Mouse (Mus musculus): ENCODE measurements around the gene Lefty2.

- TF ChIP-seq CTCF (conservative IDR thresholded peaks at IDR 0.05; ENCODE audit: insufficient read depth, insufficient read length, low read depth, low read length) (no peak), POLR2A (IDR thresholded peaks at IDR 0.05; ENCODE audit: low read depth, low read length) (no peak)
Measured at GRCm38 (mm10) chr1:180933659-180934058, 40.8 kb downstream of the Lefty2 start.

All from kidney, adult 2 months (tissue).